Mouse (Mus musculus) megakaryocyte progenitor cell, adult 5-6 weeks (primary cell): ENCODE data around the gene Sorcs1. TPM values are rescaled to one million over a fixed set of nuclear protein-coding genes. Genes with fewer than 3 reads are reported as not detected.

Experiments
- ATAC-seq: replicated peaks from 2 replicates; pipeline ENCODE4 v1.8.0; 2016; ENCODE audit warnings: mild to moderate bottlenecking, moderate TSS enrichment, inconsistent platforms; ENCODE audit not compliant: poor library complexity
- total RNA-seq, 2 experiments: library from RNA; stranded (forward) in 1 of 2; stranded (reverse) in 1 of 2; fragments of 157-497, 149-512 nt in 1 of 2; fragments of 200-1000 nt in 1 of 2; gene quantifications; 2 replicates each; pipeline versions ENCODE4 v1.2.3 to v1.2.4; 2015 to 2017

Sorcs1 gene
- total RNA-seq, 2 experiments from 2014 or later = not detected

GRCm38 (mm10) chr19:50294205-50294604 lies 384.2 kb downstream of the Sorcs1 start:
- ATAC-seq = no peak

- no peak for ATAC-seq
These were observed 414.0 kb downstream of the Sorcs1 start for GRCm38 (mm10) chr19:50264450-50264849.

GRCm38 (mm10) chr19:50258718-50259413 lies 419.6 kb downstream of the Sorcs1 start:
- ATAC-seq = peak; percentile 74

- no peak for ATAC-seq
These were observed 458.0 kb downstream of the Sorcs1 start for GRCm38 (mm10) chr19:50220476-50220875.

- no peak for ATAC-seq
These were observed 463.8 kb downstream of the Sorcs1 start for GRCm38 (mm10) chr19:50214466-50215228.

GRCm38 (mm10) chr19:50210456-50210855 lies 468.0 kb downstream of the Sorcs1 start:
- no peak for ATAC-seq

GRCm38 (mm10) chr19:50204341-50204740 lies 474.1 kb downstream of the Sorcs1 start:
- no peak for ATAC-seq

GRCm38 (mm10) chr19:50196592-50196991 lies 481.9 kb downstream of the Sorcs1 start:
- ATAC-seq = no peak

GRCm38 (mm10) chr19:50185769-50186715 lies 492.4 kb downstream of the Sorcs1 start:
- ATAC-seq = no peak

- ATAC-seq = peak; percentile 84
These were observed 493.4 kb downstream of the Sorcs1 start for GRCm38 (mm10) chr19:50184901-50185623.

- no peak for ATAC-seq
These were observed 499.6 kb downstream of the Sorcs1 start for GRCm38 (mm10) chr19:50178851-50179250.

GRCm38 (mm10) chr19:50178151-50178550 lies 500.3 kb downstream of the Sorcs1 start:
- ATAC-seq = no peak

GRCm38 (mm10) chr19:50171849-50172248 lies 506.6 kb downstream of the Sorcs1 start:
- no peak for ATAC-seq

GRCm38 (mm10) chr19:50151111-50151510 lies 527.3 kb downstream of the Sorcs1 start:
- no peak for ATAC-seq

- no peak for ATAC-seq
These were observed 532.5 kb downstream of the Sorcs1 start for GRCm38 (mm10) chr19:50145919-50146318.

GRCm38 (mm10) chr19:50141853-50142252 lies 536.6 kb downstream of the Sorcs1 start:
- ATAC-seq = no peak

GRCm38 (mm10) chr19:50134656-50135055 lies 543.8 kb downstream of the Sorcs1 start:
- ATAC-seq = no peak

GRCm38 (mm10) chr19:50105842-50106585 lies 572.4 kb downstream of the Sorcs1 start:
- no peak for ATAC-seq
